Mouse (Mus musculus) CH12.LX (cell line): ENCODE data around the gene Sertad3. TPM values are rescaled to one million over a fixed set of nuclear protein-coding genes. Genes with fewer than 3 reads are reported as not detected.

ENCODE experiments used
- DNase-seq: peaks from one replicate; pipeline ENCODE4 v3.0.0-alpha.2; 2013; ENCODE audit errors: extremely low read depth
- H3K27ac ChIP-seq: 2 replicates; pipeline ENCODE4 v1.5.1; 2012; ENCODE audit warnings: low read depth, mild to moderate bottlenecking, control low read depth, moderate library complexity; ENCODE audit not compliant: insufficient read depth
- H3K27me3 ChIP-seq: replicated peaks from 2 replicates; pipeline ENCODE3; 2012; ENCODE audit warnings: inconsistent platforms
- H3K36me3 ChIP-seq, 2 experiments: replicated peaks in 1 of 2; 2 replicates each; pipeline versions ENCODE3 to v1.6.1; 2012; ENCODE audit warnings: inconsistent platforms in 1 of 2, low read length in 1 of 2, mild to moderate bottlenecking in 1 of 2, mixed read lengths in 1 of 2, moderate library complexity in 1 of 2; ENCODE audit not compliant: control insufficient read depth in 1 of 2, insufficient read depth in 1 of 2
- H3K4me1 ChIP-seq, 2 experiments: 2 replicates each; pipeline ENCODE4 v1.6.1; 2012; ENCODE audit warnings: inconsistent platforms in 1 of 2, moderate library complexity in 1 of 2; ENCODE audit not compliant: insufficient read depth in 2 of 2, control insufficient read depth in 1 of 2
- H3K4me2 ChIP-seq: 2 replicates; pipeline ENCODE4 v1.6.1; 2012; ENCODE audit warnings: low read depth, mild to moderate bottlenecking, control low read depth; ENCODE audit not compliant: poor library complexity, insufficient read depth, severe bottlenecking
- H3K4me3 ChIP-seq, 3 experiments: fragments of 150-350 bp in 1 of 3; sonication (generic) in 1 of 3; replicated peaks in 1 of 3; 2 replicates each; pipeline versions ENCODE3 to v1.5.1; 2011 to 2012; ENCODE audit warnings: low read depth in 2 of 3, low read length in 2 of 3, mild to moderate bottlenecking in 2 of 3, moderate library complexity in 2 of 3, control low read depth in 1 of 3, improper control_type of control experiment in 1 of 3, inconsistent platforms in 1 of 3, mixed read lengths in 1 of 3; ENCODE audit not compliant: poor library complexity in 1 of 3
- H3K79me2 ChIP-seq: replicated peaks from 2 replicates; pipeline ENCODE4 v1.6.1; 2012; ENCODE audit warnings: mild to moderate bottlenecking, moderate library complexity; ENCODE audit not compliant: control insufficient read depth, poor library complexity, insufficient read depth, severe bottlenecking; ENCODE audit errors: extremely low read depth
- H3K9ac ChIP-seq: 2 replicates; pipeline ENCODE4 v1.6.1; 2012; ENCODE audit warnings: low read depth, mild to moderate bottlenecking, control low read depth, moderate library complexity; ENCODE audit not compliant: insufficient read depth
- H3K9me3 ChIP-seq: replicated peaks from 2 replicates; pipeline ENCODE3; 2012; ENCODE audit warnings: low read length, inconsistent platforms, mixed read lengths
- BHLHE40 ChIP-seq: IDR thresholded peaks from 2 replicates; pipeline ENCODE4 v1.6.1; 2011; ENCODE audit warnings: mild to moderate bottlenecking, low read depth, low read length, improper control_type of control experiment
- CHD2 ChIP-seq: IDR thresholded peaks from 2 replicates; pipeline ENCODE4 v1.6.1; 2011; ENCODE audit warnings: low read length, improper control_type of control experiment
- ELF1 ChIP-seq: IDR thresholded peaks from 2 replicates; pipeline ENCODE4 v1.6.1; 2014; ENCODE audit warnings: low read depth, mild to moderate bottlenecking, inconsistent platforms, low read length, improper control_type of control experiment
- EP300 ChIP-seq: IDR thresholded peaks from 2 replicates; pipeline ENCODE4 v1.6.1; 2011; ENCODE audit warnings: low read length, improper control_type of control experiment
- HCFC1 ChIP-seq: IDR thresholded peaks from 2 replicates; pipeline ENCODE4 v1.6.1; 2012; ENCODE audit warnings: low read depth, mild to moderate bottlenecking, inconsistent platforms, low read length, improper control_type of control experiment
- IRF4 ChIP-seq: IDR thresholded peaks from 2 replicates; pipeline ENCODE4 v1.6.1; 2014; ENCODE audit warnings: low read depth, mild to moderate bottlenecking, inconsistent platforms, low read length, improper control_type of control experiment
- KAT2A ChIP-seq: IDR thresholded peaks from 2 replicates; pipeline ENCODE4 v1.6.1; 2012; ENCODE audit warnings: low read length, improper control_type of control experiment, inconsistent platforms; ENCODE audit not compliant: insufficient replicate concordance
- MAZ ChIP-seq: IDR thresholded peaks from 2 replicates; pipeline ENCODE4 v1.6.1; 2012; ENCODE audit warnings: low read depth, mild to moderate bottlenecking, inconsistent platforms, low read length, improper control_type of control experiment, moderate library complexity
- MXI1 ChIP-seq: IDR thresholded peaks from 2 replicates; pipeline ENCODE4 v1.6.1; 2011; ENCODE audit warnings: mild to moderate bottlenecking, low read depth, low read length, improper control_type of control experiment
- MYC ChIP-seq: IDR thresholded peaks from 2 replicates; pipeline ENCODE4 v1.6.1; 2011; ENCODE audit warnings: low read depth, mild to moderate bottlenecking, improper control_type of control experiment, low read length
- POLR2A ChIP-seq: IDR thresholded peaks from 2 replicates; pipeline ENCODE4 v1.6.1; 2011; ENCODE audit warnings: low read depth, mild to moderate bottlenecking, improper control_type of control experiment, low read length
- POLR2AphosphoS2 ChIP-seq: IDR thresholded peaks from 2 replicates; pipeline ENCODE4 v1.6.1; 2011; ENCODE audit warnings: low read depth, low read length, improper control_type of control experiment
- RCOR1 ChIP-seq: conservative IDR thresholded peaks from 2 replicates; pipeline ENCODE4 v1.6.1; 2012; ENCODE audit warnings: low read depth, mild to moderate bottlenecking, inconsistent platforms, low read length, improper control_type of control experiment
- SIN3A ChIP-seq: IDR thresholded peaks from 2 replicates; pipeline ENCODE4 v1.6.1; 2012; ENCODE audit warnings: low read length, improper control_type of control experiment, inconsistent platforms
- TBP ChIP-seq: conservative IDR thresholded peaks from 2 replicates; pipeline ENCODE4 v1.6.1; 2011; ENCODE audit warnings: low read depth, low read length, improper control_type of control experiment
- TCF12 ChIP-seq: IDR thresholded peaks from 2 replicates; pipeline ENCODE4 v1.6.1; 2014; ENCODE audit warnings: low read depth, mild to moderate bottlenecking, inconsistent platforms, low read length, improper control_type of control experiment
- USF2 ChIP-seq: conservative IDR thresholded peaks from 2 replicates; pipeline ENCODE4 v1.6.1; 2011; ENCODE audit warnings: low read depth, low read length, improper control_type of control experiment
- ZKSCAN1 ChIP-seq: IDR thresholded peaks from 2 replicates; pipeline ENCODE4 v1.6.1; 2012; ENCODE audit warnings: low read depth, inconsistent platforms, low read length, improper control_type of control experiment, borderline replicate concordance
- ZNF384 ChIP-seq: IDR thresholded peaks from 2 replicates; pipeline ENCODE4 v1.6.1; 2012; ENCODE audit warnings: low read depth, low read length, improper control_type of control experiment, inconsistent platforms
- dilution Hi-C: fragments of 300-500 bp; cut with MboI; formaldehyde crosslinking; loops from 2 replicates; pipeline ENCODE4 v1.14.3; 2020; ENCODE audit warnings: low sequenced_read_pairs; ENCODE audit not compliant: extremely low pct_unique_long_range_greater_than_20kb, extremely low pct_ligation_motif_present
- in situ Hi-C: fragments of 300-500 bp; cut with MboI; formaldehyde crosslinking; loops from 3 replicates; pipeline ENCODE4 v1.14.3; 2019; ENCODE audit warnings: low sequenced_read_pairs, low pct_ligation_motif_present, low pct_unique_long_range_greater_than_20kb, mixed read lengths
- polyA plus RNA-seq: library from polyadenylated mRNA; unstranded; fragments of >175 nt; gene quantifications from 2 replicates; pipeline ENCODE4 v1.2.1, GENCODE M21; 2012; ENCODE audit warnings: low read depth; ENCODE audit not compliant: insufficient read length
- total RNA-seq, 2 experiments: library from RNA; depleted of rRNA; stranded (reverse); fragments of 300-350 nt in 1 of 2; fragments of >200 nt in 1 of 2; gene quantifications; 2 replicates each; pipeline ENCODE4 v1.2.3; 2012 to 2014

Sertad3 gene
- 2.6 and 2.8 TPM in 2 replicates for total RNA-seq (2012; rRNA removed)
- 2.7 and 3.9 TPM in 2 replicates for total RNA-seq (2014; rRNA removed)
- 1.8 and 2.7 TPM in 2 replicates for polyA plus RNA-seq

DNA sequence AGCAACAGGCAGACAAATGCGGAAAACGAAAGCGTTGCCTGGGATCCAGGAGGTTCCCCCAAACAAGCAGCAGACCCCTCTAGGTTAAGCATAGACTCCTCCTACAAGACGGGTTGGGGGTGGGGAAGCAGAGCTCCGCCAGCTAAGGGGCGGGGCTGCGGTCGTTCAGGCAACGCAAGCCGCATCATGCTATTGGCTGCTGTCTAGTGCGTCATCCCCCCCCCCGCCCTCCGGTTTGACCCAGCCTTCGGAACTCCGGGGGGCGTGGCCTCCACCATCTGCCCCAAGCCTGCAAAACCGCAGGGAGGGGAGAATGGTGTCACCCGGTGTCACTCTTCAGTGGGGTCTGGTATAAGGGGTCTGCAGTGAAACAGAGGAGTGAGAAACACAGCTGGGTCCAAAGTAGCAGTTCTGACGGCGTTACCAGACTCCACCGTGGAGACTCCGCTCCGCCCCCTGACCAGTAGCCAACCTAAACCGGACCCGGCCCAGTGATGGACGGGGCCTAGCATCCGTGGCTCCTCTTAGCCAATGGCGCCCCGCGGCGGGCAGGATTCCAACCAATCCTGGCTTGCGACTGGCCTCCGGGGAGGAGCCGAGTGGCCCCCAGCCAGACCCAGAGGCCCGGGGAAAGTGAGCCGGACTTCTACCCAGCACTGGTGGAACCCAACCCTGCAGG is at the start of gene Sertad3:
Gene Sertad3, plus strand, starts transcription at position 613 of the 679 bp plus-strand sequence.
- TF ChIP-seq POLR2A (peak; percentile 51), ZNF384 (no peak), CHD2 (peak; percentile 76), ELF1 (peak; percentile 38; the same call in 1 of the 2 replicates), TBP (peak; percentile 48; the same call in 1 of the 2 replicates), MAZ (peak; percentile 74), SIN3A (0 out of 2 replicates have a peak, but pooled peaks have one; percentile 62), TCF12 (peak; percentile 19; the same call in 1 of the 2 replicates), HCFC1 (peak; percentile 32; the same call in 1 of the 2 replicates), POLR2AphosphoS2 (no peak), RCOR1 (no peak), KAT2A (no peak), MXI1 (peak; percentile 76)
- H3K9me3 ChIP-seq: no peaks in the 10 kb centered on the region
- peak within 1 kb of the TSS; percentile 50 for H3K27ac ChIP-seq
- H3K4me1 ChIP-seq: peaks cover 4 to 16% of the 10 kb centered on the region in 2 experiments; a peak in 3 of 4 replicates
- peak; percentile 98 for DNase-seq
- H3K36me3 ChIP-seq: peaks cover 0 to 12% of the 10 kb centered on the region in 2 experiments
- peak within 1 kb of the TSS; percentile 90 for H3K9ac ChIP-seq
- peak within 1 kb of the TSS; percentile 98 for H3K4me2 ChIP-seq
- peak within 1 kb of the TSS; percentile 74 to 99 (median 85) for H3K4me3 ChIP-seq
- H3K79me2 ChIP-seq: no peaks in the 10 kb centered on the region
- no peaks in the 10 kb centered on the region for H3K27me3 ChIP-seq
- dilution Hi-C loops: no loop called here
- in situ Hi-C loops: no loop called here

DNA sequence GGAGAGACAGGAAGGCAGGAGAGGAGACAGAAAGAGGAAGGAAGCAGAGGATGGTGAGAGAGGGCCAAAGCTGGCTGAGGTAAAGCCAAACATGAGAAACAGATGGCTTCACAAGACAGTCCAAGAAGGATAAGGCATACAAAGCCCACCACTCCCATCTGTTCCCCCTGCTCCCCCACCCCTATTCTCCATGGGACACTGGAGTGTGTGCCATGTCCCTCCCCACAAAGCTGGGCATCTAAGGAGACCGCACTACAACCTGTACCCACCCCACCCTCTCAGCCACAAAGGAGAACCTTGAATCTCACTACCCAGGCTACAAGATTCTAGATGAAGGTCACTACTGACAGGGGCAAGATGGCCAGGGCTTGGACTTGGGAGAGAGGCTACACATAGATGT is 46.2 kb upstream of the Sertad3 start:
- DNase-seq: no peak
- TF ChIP-seq BHLHE40 (no peak), MYC (no peak), IRF4 (no peak), ELF1 (no peak), MAZ (no peak), TCF12 (no peak), ZKSCAN1 (no peak), TBP (no peak), USF2 (no peak), EP300 (no peak)
- peaks cover 46% of the 10 kb centered on the region for H3K27me3 ChIP-seq
- H3K4me3 ChIP-seq: no peak overlapping the region
- H3K4me1 ChIP-seq: peaks cover 0 to 6% of the 10 kb centered on the region in 2 experiments; a peak in 1 of 4 replicates
- H3K79me2 ChIP-seq: no peaks in the 10 kb centered on the region
- no peak overlapping the region for H3K9ac ChIP-seq
- no peaks in the 10 kb centered on the region for H3K36me3 ChIP-seq
- peaks cover 11% of the 10 kb centered on the region for H3K9me3 ChIP-seq
- H3K27ac ChIP-seq: no peak overlapping the region
- dilution Hi-C loops: no loop called here
- H3K4me2 ChIP-seq: no peak overlapping the region
- in situ Hi-C loops: no loop called here
